In genomic region chr8:10928342-10928794, GRCm38 (mm10) we compare ENCODE assay signal across 9 mouse cellular contexts.
DNase-seq lines count a peak whose midpoint lies in the region; ATAC-seq and TF ChIP-seq lines count a peak whose summit lies in the region.
"Had no signal": no experiment of that assay in that cellular context is flagged by ENCODE, and none has a peak within 500 bp of the region (broad histone marks: within the 10 kb centered on the region; RNA-seq: fewer than 3 reads in every experiment).

No protein-coding gene starts in this region.

- peak; percentile 17; the same call in 1 of the 2 replicates for ATAC-seq in intestine, postnatal 0 days
- ATAC-seq in midbrain, embryonic 12.5 days (ENCODE audit: low FRiP score, low read depth), result 0 out of 2 replicates have a peak, but pooled peaks have one; percentile 10

- no peak overlapping the region for H3K4me2 ChIP-seq in intestine, postnatal 0 days (replicated peaks; ENCODE audit: low read depth)
- H3K4me2 ChIP-seq in midbrain, embryonic 12.5 days (replicated peaks), result no peak overlapping the region

- H3K36me3 ChIP-seq in kidney, adult 2 months (ENCODE audit: control insufficient read depth, insufficient read depth, low read length), result no peaks in the 10 kb centered on the region
- H3K36me3 ChIP-seq in intestine, postnatal 0 days (ENCODE audit: control insufficient read depth, insufficient read depth), result no peaks in the 10 kb centered on the region
- no peaks in the 10 kb centered on the region for H3K36me3 ChIP-seq in midbrain, embryonic 12.5 days
- H3K36me3 ChIP-seq: G1E had no signal

- DNase-seq in kidney, adult 2 months, result peak; percentile 33
- no peak for DNase-seq in kidney, adult 18-20 months
- peak; percentile 79 for DNase-seq in adrenal gland, postnatal 14 days
- peak; percentile 74 to 87 for DNase-seq in heart, adult 18-20 months
- no peak for DNase-seq in T-cell, adult 2 months (ENCODE audit: low spot score)
- DNase-seq in yolk sac, embryonic 10.5 days (ENCODE audit: low spot score), result no peak

- H3K9ac ChIP-seq in intestine, postnatal 0 days (ENCODE audit: low read depth, low read length), result no peak overlapping the region
- no peak overlapping the region for H3K9ac ChIP-seq in midbrain, embryonic 12.5 days (replicated peaks)

- no peak for TF ChIP-seq POLR2A in kidney, adult 2 months (IDR thresholded peaks at IDR 0.05; ENCODE audit: low read depth, low read length)

- TF ChIP-seq CTCF in kidney, adult 2 months (conservative IDR thresholded peaks at IDR 0.05; ENCODE audit: insufficient read depth, insufficient read length, low read depth, low read length), result no peak
- TF ChIP-seq CTCF in intestine, postnatal 0 days (IDR thresholded peaks at IDR 0.05; ENCODE audit: low read depth), result no peak

- no peak overlapping the region for H3K4me3 ChIP-seq in kidney, adult 2 months (ENCODE audit: insufficient read depth, low read depth, low read length)
- H3K4me3 ChIP-seq in intestine, postnatal 0 days (ENCODE audit: low read depth, low read length), result no peak overlapping the region
- H3K4me3 ChIP-seq in midbrain, embryonic 12.5 days, result no peak overlapping the region

- 64% methylated on average over 17 of the region's 17 CpGs for WGBS in kidney, adult 2 months
- 36% methylated on average over 17 of the region's 17 CpGs for WGBS in intestine, postnatal 0 days
- WGBS in midbrain, embryonic 12.5 days, result 35% methylated on average over 17 of the region's 17 CpGs

- no peaks in the 10 kb centered on the region for H3K27me3 ChIP-seq in kidney, adult 2 months (replicated peaks; ENCODE audit: control insufficient read depth, insufficient read depth, low read length)
- no peaks in the 10 kb centered on the region; the same call in 1 of the 2 replicates for H3K27me3 ChIP-seq in intestine, postnatal 0 days (replicated peaks; ENCODE audit: control insufficient read depth, insufficient read depth, low read length)
- H3K27me3 ChIP-seq in midbrain, embryonic 12.5 days, result peaks cover 34% of the 10 kb centered on the region; the same call in 1 of the 2 replicates

- H3K9me3 ChIP-seq in intestine, postnatal 0 days (ENCODE audit: control insufficient read depth), result no peaks in the 10 kb centered on the region
- no peaks in the 10 kb centered on the region for H3K9me3 ChIP-seq in midbrain, embryonic 12.5 days
- H3K9me3 ChIP-seq: G1E had no signal

- no peak overlapping the region for H3K27ac ChIP-seq in kidney, adult 2 months (ENCODE audit: insufficient read depth, low read depth, low read length)
- no peak overlapping the region for H3K27ac ChIP-seq in intestine, postnatal 0 days (ENCODE audit: low read depth, low read length)
- peak overlapping the region; percentile 35; the same call in 1 of the 2 replicates for H3K27ac ChIP-seq in midbrain, embryonic 12.5 days (replicated peaks)

- H3K4me1 ChIP-seq in kidney, adult 2 months (ENCODE audit: control insufficient read depth, insufficient read depth, low read length), result no peaks in the 10 kb centered on the region; the same call in 1 of the 2 replicates
- peaks cover 3% of the 10 kb centered on the region for H3K4me1 ChIP-seq in intestine, postnatal 0 days (replicated peaks; ENCODE audit: control insufficient read depth, insufficient read depth, low read length)
- H3K4me1 ChIP-seq in midbrain, embryonic 12.5 days, result peaks cover 55% of the 10 kb centered on the region

Comparison
In these comparisons a context has a peak if more than half of its experiments do, and no peak if none do; other contexts are left out.
1. DNase-seq: peak in kidney, adult 2 months (single experiment), adrenal gland, postnatal 14 days (single experiment) and heart, adult 18-20 months (2 of 2); none in kidney, adult 18-20 months (single experiment), T-cell, adult 2 months (single experiment) and yolk sac, embryonic 10.5 days (single experiment).